Mouse (Mus musculus) G1E (cell line): ENCODE measurements around the gene Cdk4.

Experiments used
- CTCF ChIP-seq: IDR thresholded peaks from 2 replicates; pipeline ENCODE4 v1.5.1; 2012; ENCODE audit warnings: low read depth, low read length, inconsistent platforms, mixed read lengths
- GATA1 ChIP-seq: IDR thresholded peaks from 2 replicates; pipeline ENCODE4 v1.6.1; 2012; ENCODE audit warnings: borderline replicate concordance, low read length, inconsistent platforms, mixed read lengths
- GATA2 ChIP-seq: IDR thresholded peaks from 2 replicates; pipeline ENCODE4 v1.6.1; 2012; ENCODE audit warnings: low read depth, low read length, inconsistent platforms, borderline replicate concordance
- POLR2AphosphoS5 ChIP-seq: IDR thresholded peaks from 2 replicates; pipeline ENCODE4 v1.6.1; 2012; ENCODE audit warnings: low read depth, low read length, inconsistent platforms; ENCODE audit not compliant: insufficient replicate concordance

GRCm38 (mm10) chr10:127016488-127016887 lies 46.8 kb upstream of the Cdk4 start:
- TF ChIP-seq CTCF (no peak), POLR2AphosphoS5 (no peak), GATA1 (no peak), GATA2 (no peak)
